Mouse (Mus musculus): ENCODE results near the gene Ccdc102a. TPM values are rescaled to one million over a fixed set of nuclear protein-coding genes. Genes with fewer than 3 reads are reported as not detected.
"Not testable (repeated sequence)": the region's sequence is repeated elsewhere in the genome, so short reads cannot be mapped to it uniquely, and the experiment has no call there.

The Ccdc102a gene
- polyA plus RNA-seq, 1 experiment = 28.1 TPM

- TF ChIP-seq FOSL1 (IDR thresholded peaks at IDR 0.05; ENCODE audit: insufficient read depth, low read length, poor library complexity, severe bottlenecking) (no peak), CTCF (IDR thresholded peaks at IDR 0.05; ENCODE audit: control insufficient read depth, insufficient read depth, insufficient read length) (peak; percentile 58)
- Histone ChIP-seq H3K27me3 (ENCODE audit: control insufficient read depth, insufficient read depth, insufficient read length) (no peaks in the 10 kb centered on the region), H3K36me3 (ENCODE audit: control insufficient read depth, insufficient read depth) (peaks cover 53% of the 10 kb centered on the region), H3K4me3 (ENCODE audit: insufficient read depth, poor library complexity, severe bottlenecking) (no peak overlapping the region), H3K79me3 (ENCODE audit: low read depth) (peaks cover 16% of the 10 kb centered on the region), H3ac (ENCODE audit: control insufficient read depth, insufficient read length, low read depth) (no peak overlapping the region), H3K79me2 (ENCODE audit: control insufficient read depth, insufficient read depth) (peaks cover 33% of the 10 kb centered on the region)
These were observed 56.5 kb downstream of the Ccdc102a start for GRCm38 (mm10) chr8:94861352-94861910.

GRCm38 (mm10) chr8:94857346-94858173, 60.3 kb downstream of the Ccdc102a start, which contains the start of gene Polr2c:
Gene Polr2c (plus strand): TSS chr8:94857450.
- peaks cover 16% of the 10 kb centered on the region for H3K79me3 ChIP-seq (ENCODE audit: low read depth)
- H3K4me3 ChIP-seq (ENCODE audit: insufficient read depth, poor library complexity, severe bottlenecking) = peak within 1 kb of the TSS; percentile 91
- H3K27me3 ChIP-seq (ENCODE audit: control insufficient read depth, insufficient read depth, insufficient read length) = no peaks in the 10 kb centered on the region
- TF ChIP-seq FOSL1 (IDR thresholded peaks at IDR 0.05; ENCODE audit: insufficient read depth, low read length, poor library complexity, severe bottlenecking) = no peak
- no peak for TF ChIP-seq MYOD1 (IDR thresholded peaks at IDR 0.05; ENCODE audit: control insufficient read depth, insufficient read length, low read depth)
- peak; percentile 90 for TF ChIP-seq CTCF (IDR thresholded peaks at IDR 0.05; ENCODE audit: control insufficient read depth, insufficient read depth, insufficient read length)
- peak; percentile 31 for TF ChIP-seq MAX (IDR thresholded peaks at IDR 0.05)
- no peak for TF ChIP-seq USF1 (IDR thresholded peaks at IDR 0.05; ENCODE audit: low read depth)
- TF ChIP-seq CEBPB (IDR thresholded peaks at IDR 0.05; ENCODE audit: low read depth) = no peak
- no peak for TF ChIP-seq MYOG (IDR thresholded peaks at IDR 0.05; ENCODE audit: control insufficient read depth, extremely low read depth, insufficient read length)
- H3K36me3 ChIP-seq (ENCODE audit: control insufficient read depth, insufficient read depth) = peaks cover 25% of the 10 kb centered on the region
- H3ac ChIP-seq (ENCODE audit: control insufficient read depth, insufficient read length, low read depth) = peak within 1 kb of the TSS; percentile 97
- peaks cover 33% of the 10 kb centered on the region for H3K79me2 ChIP-seq (ENCODE audit: control insufficient read depth, insufficient read depth)

GRCm38 (mm10) chr8:94857011-94857345, 60.9 kb downstream of the Ccdc102a start:
- Histone ChIP-seq H3K4me3 (ENCODE audit: insufficient read depth, poor library complexity, severe bottlenecking) (no peak overlapping the region), H3ac (ENCODE audit: control insufficient read depth, insufficient read length, low read depth) (no peak overlapping the region), H3K79me2 (ENCODE audit: control insufficient read depth, insufficient read depth) (peaks cover 33% of the 10 kb centered on the region), H3K36me3 (ENCODE audit: control insufficient read depth, insufficient read depth) (peaks cover 20% of the 10 kb centered on the region), H3K27me3 (ENCODE audit: control insufficient read depth, insufficient read depth, insufficient read length) (no peaks in the 10 kb centered on the region), H3K79me3 (ENCODE audit: low read depth) (peaks cover 16% of the 10 kb centered on the region)
- TF ChIP-seq CEBPB (IDR thresholded peaks at IDR 0.05; ENCODE audit: low read depth) (no peak), FOSL1 (IDR thresholded peaks at IDR 0.05; ENCODE audit: insufficient read depth, low read length, poor library complexity, severe bottlenecking) (no peak)

GRCm38 (mm10) chr8:94854761-94855160, 63.1 kb downstream of the Ccdc102a start:
- H3K36me3 ChIP-seq (ENCODE audit: control insufficient read depth, insufficient read depth) = peaks cover 11% of the 10 kb centered on the region
- peaks cover 24% of the 10 kb centered on the region for H3K79me2 ChIP-seq (ENCODE audit: control insufficient read depth, insufficient read depth)
- not testable (repeated sequence) for H3ac ChIP-seq (ENCODE audit: control insufficient read depth, insufficient read length, low read depth); H3K27me3 ChIP-seq (ENCODE audit: control insufficient read depth, insufficient read depth, insufficient read length); H3K4me3 ChIP-seq (ENCODE audit: insufficient read depth, poor library complexity, severe bottlenecking)
- H3K79me3 ChIP-seq (ENCODE audit: low read depth) = peaks cover 14% of the 10 kb centered on the region

Other genes with a start within 250 kb of the Ccdc102a start
- gene Pllp, start 221.8 kb downstream of the Ccdc102a start, polyA plus RNA-seq (2012; fragmentation: generic; extraction: Trizol) = 0.07 TPM
- not detected for gene Ccl22, start 172.5 kb downstream of the Ccdc102a start, polyA plus RNA-seq (2012; fragmentation: generic; extraction: Trizol)
- 12.5 TPM for gene Cx3cl1, start 146.1 kb downstream of the Ccdc102a start, polyA plus RNA-seq (2012; fragmentation: generic; extraction: Trizol)
- 0.55 TPM for gene Ccl17, start 107.6 kb downstream of the Ccdc102a start, polyA plus RNA-seq (2012; fragmentation: generic; extraction: Trizol)
- 44.0 TPM for gene Coq9, start 79.8 kb downstream of the Ccdc102a start, polyA plus RNA-seq (2012; fragmentation: generic; extraction: Trizol)
- 115 TPM for gene Ciapin1, start 79.7 kb downstream of the Ccdc102a start, polyA plus RNA-seq (2012; fragmentation: generic; extraction: Trizol)
- gene Polr2c, start 60.6 kb downstream of the Ccdc102a start, polyA plus RNA-seq (2012; fragmentation: generic; extraction: Trizol) = 124 TPM
- gene Dok4, start 41.8 kb downstream of the Ccdc102a start, polyA plus RNA-seq (2012; fragmentation: generic; extraction: Trizol) = 6.7 TPM
- gene Adgrg5, start 5.6 kb upstream of the Ccdc102a start, polyA plus RNA-seq (2012; fragmentation: generic; extraction: Trizol) = 0.18 TPM
- 2.8 TPM for gene Adgrg1, start 56.7 kb upstream of the Ccdc102a start, polyA plus RNA-seq (2012; fragmentation: generic; extraction: Trizol)
- 19.4 TPM for gene Adgrg3, start 99.6 kb upstream of the Ccdc102a start, polyA plus RNA-seq (2012; fragmentation: generic; extraction: Trizol)
- 0.09 TPM for gene Drc7, start 137.0 kb upstream of the Ccdc102a start, polyA plus RNA-seq (2012; fragmentation: generic; extraction: Trizol)
- gene Katnb1, start 163.1 kb upstream of the Ccdc102a start, polyA plus RNA-seq (2012; fragmentation: generic; extraction: Trizol) = 23.7 TPM

Data from C2C12 (cell line).